Mouse (Mus musculus): ENCODE measurements around the gene Ubl3. TPM values are rescaled to one million over a fixed set of nuclear protein-coding genes. Genes with fewer than 3 reads are reported as not detected.
A peak's percentile ranks its signal among the peaks of the same experiment; 100 is the strongest.

The Ubl3 gene
- total RNA-seq, 2 experiments from 2014 or later: 145 to 188 TPM

DNA sequence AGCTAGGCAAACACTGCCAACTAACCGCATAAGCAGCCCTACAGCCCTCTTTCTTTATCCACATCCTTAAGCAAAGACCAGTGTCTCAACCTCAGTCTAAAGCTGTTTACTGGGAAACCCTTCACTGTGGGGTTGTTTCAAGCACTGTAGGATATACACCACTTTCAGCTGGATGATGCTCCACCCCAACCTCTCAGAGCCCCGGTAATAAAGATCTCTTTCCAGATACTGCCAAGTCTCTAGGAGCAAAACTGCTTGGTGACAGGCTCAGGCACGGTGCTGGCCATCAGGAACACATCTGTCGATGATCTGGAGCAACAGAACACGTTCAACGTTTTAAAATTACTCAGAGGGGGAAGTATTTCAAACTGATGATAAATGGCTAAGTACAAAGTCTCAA, 25.0 kb downstream of the Ubl3 start:
- DNase-seq: no peak

DNA sequence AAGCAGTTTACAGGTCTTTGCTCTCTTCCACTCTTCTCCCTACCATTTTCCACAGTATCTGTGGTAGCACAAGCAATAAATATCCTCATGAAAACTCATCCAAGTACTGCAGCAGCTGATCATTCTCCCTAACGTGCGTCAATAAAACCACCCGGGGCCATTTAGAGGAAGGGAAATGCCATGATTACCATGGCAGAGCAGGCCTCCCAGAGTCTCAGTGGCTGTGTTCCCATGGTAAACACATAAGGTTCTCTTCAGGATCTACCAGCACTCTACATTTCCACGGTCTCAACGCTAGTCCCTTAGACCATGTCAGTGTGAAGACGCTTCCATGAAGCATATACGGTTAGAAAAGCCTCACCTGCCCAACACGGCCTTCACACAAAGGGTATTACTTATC, 26.0 kb downstream of the Ubl3 start:
- no peak for DNase-seq

DNA sequence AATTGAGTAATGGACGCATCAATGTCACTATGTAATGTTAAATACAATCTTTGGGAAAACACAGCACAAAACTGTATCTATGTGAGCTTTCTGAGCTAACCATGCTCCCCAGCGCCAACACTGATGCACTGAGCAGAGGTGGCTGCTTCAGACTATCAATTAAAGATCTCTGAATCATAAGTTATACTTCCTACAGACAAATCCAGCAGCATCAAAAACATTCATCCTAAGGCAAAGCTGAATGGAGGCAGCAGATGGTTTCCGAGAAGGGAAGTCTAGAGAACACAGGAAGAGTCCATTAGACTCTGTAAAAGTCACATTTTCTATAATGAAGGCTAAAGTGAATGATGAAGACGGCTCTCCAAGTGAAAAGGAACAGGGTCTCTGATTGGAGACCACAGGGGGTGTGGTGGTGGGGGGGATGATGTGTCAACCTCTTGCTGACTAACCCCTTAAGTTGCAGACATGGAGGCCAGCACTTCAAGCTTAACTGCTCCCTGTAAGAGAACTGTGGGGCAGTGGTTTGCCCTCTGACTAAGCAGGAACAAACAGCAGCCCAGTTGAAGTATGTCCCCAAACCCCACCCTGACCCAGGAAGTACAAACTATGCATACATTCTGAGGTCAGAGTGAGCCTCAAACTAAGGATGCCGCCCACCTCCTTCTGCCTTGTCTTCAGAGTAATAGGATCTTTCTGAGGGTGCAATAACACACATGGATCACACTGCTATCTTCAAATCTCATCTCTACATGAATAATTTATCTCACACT, 29.2 kb downstream of the Ubl3 start:
- DNase-seq: no peak

DNA sequence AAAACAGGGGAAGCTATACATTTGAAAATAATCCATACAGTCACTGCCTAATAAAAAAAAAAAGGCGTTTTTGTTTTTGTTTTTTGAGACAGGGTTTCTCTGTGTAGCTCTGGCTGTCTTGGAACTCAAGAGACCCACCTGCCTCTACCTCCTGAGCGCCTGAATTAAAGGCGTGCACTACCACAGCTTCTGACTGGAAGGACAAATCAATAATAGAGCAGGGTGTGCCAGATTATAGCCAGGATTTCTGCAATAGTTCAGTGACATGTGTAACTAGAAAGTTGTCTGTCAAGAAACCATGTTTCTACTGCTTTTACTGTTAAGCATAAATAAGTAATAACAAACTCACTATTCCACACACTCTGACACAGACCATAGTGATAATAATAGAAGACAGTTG, 30.2 kb downstream of the Ubl3 start:
- DNase-seq: no peak

- no peak for DNase-seq
These were observed 35.1 kb downstream of the Ubl3 start for GRCm38 (mm10) chr5:148517445-148517844.

DNA sequence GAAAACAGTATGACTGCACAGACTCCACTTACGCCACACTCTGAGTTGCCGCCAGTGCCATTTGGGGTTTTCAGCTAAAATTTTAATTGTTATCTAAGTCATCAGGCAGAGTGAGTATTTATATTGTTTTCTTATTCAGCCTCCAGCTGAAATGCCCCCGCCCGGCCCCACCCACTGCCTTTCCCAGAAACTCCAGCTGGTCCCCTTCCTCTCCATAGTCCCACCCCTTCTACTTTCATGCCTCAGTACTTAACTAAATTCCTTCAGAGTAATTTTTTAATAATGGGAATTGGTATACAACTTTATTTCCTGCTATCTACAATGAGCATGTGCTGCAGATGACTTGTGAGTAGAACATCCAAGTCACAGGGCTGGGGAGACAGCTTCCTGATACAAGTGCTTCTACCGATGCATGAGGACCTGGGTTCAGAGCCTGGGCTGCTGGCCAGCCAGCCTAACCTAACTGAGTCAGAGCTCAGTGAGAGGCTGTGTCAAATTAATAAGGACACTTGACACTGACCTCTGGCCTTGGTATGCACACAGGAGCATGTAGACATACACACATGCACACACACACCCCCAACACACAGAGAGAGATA, 40.4 kb downstream of the Ubl3 start:
- peak; percentile 40 to 61 for DNase-seq

- no peak for DNase-seq
These were observed 42.3 kb downstream of the Ubl3 start for GRCm38 (mm10) chr5:148510265-148510664.

DNA sequence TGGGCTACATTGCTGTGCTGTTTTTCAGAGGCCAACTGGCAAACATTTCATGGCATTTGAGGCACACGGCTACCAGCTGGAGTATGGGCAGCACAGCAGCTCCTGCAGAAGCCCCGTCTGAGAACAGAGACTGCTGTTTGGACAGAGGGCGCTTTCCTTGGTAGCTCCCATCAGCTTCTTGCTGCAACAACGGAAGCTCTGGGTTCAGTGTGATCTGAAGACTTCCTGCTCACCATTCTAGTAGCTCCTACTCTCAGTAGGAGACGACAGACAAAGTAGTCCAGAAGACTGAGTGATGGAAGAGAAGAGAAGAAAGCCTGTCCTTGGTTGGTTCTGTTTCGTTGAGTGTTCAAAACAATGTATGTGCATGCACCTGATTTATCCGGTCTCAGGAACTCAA, 42.9 kb downstream of the Ubl3 start:
- no peak for DNase-seq

DNA sequence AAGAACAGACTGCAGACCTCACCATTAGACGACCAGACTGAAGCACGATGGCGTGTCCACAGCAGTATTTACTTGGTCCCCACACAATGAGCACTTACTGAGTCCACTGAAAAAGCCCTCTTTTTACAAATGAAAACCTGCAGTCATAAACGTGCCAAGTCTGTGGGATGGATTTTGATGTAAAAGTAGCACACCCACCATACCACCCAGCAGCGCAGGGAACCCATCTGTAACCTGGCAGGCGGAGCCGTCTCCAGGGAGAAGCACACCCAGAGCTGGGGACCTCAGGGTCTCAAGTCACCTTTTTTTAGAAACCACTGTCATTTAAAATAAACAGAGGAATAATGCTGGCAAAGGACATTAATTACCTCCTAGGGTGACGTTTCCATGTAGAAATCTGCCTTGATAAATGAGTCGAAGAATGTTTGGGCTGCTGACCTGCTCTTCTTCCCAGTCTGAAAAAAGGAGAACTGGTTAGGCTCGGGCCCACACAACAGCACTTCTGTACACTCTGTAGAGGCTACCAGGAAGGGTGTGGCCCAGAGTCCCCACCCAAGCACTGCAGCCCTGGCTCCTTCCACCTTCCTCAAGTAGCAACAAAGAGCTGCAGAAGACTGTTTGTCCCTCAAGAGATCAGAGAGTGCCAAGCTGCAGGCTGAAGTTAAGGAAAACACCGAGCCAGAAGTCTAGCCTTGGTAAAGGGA, 43.5 kb downstream of the Ubl3 start:
- no peak for DNase-seq

- no peak for DNase-seq
These were observed 47.2 kb downstream of the Ubl3 start for GRCm38 (mm10) chr5:148505381-148505780.

- DNase-seq: no peak
These were observed 50.4 kb downstream of the Ubl3 start for GRCm38 (mm10) chr5:148502237-148502636.

GRCm38 (mm10) chr5:148501228-148501957, 51.2 kb downstream of the Ubl3 start:
- no peak for DNase-seq

DNA sequence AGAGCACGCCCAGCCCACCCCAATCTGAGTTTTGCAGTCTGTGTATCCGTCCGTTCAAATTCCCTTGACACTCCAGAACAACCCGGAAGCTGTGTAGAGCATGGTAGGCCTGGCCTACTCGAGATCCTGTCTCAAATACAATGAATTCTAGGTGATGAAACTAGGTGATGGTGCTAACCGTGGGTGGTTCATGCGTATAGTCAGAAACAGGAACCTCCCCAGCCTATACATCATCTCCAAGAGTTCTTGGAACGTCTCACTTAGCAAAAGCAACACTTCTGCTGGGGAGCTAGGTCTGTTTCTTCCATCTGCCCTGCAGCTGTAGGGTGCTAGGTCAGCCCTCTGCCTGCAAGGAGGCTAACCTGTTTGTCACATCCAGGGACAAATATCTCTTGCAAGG, 52.1 kb downstream of the Ubl3 start:
- DNase-seq: no peak

GRCm38 (mm10) chr5:148499616-148500015, 53.0 kb downstream of the Ubl3 start:
- no peak for DNase-seq

GRCm38 (mm10) chr5:148495991-148496390, 56.6 kb downstream of the Ubl3 start:
- DNase-seq: no peak

DNA sequence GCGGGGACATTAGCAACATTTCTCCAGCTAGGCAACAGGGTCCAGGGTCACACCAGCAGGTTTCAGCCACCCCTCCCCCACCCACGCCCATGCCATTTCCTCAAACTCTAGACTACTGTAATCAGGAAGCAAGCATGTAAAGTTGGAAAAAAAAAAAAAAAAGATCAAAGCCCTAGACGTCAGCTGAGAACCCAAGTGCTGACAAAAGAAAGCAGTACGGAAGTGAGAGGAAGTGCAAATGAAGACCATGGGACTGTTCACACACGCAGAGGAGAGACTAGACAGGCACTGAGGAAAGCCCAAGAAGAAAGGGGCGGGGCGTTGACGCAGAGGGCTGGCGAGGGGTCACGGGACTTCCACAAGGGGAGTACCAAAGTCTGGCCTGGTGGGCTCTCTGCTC, 57.4 kb downstream of the Ubl3 start:
- DNase-seq: no peak

- DNase-seq: no peak
These were observed 58.3 kb downstream of the Ubl3 start for GRCm38 (mm10) chr5:148494249-148494648.

GRCm38 (mm10) chr5:148493025-148493424, 59.6 kb downstream of the Ubl3 start:
- no peak for DNase-seq

GRCm38 (mm10) chr5:148490391-148490790, 62.2 kb downstream of the Ubl3 start:
- DNase-seq: no peak

DNA sequence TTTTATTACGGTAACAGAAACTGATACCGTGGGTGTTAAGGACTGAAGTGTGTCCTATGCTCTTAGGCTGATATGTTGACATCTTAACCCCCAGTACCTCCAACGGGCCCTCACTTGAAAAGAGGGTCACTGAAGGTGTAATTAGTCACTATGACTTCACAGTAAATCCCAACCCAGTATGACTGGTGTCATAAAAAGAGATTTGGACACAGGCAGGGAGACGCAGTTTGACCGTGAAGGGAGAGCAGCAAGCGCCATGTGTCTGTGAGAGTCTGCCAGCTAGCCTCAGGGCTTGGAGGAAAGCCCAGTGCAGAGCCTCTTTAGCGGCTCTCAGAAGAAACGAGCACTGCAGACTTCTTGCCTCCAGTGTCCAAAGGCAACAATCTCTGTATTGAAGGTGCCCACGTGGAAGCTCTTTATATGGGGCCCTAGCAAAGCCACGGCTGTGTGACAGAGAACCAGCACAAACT, 62.8 kb downstream of the Ubl3 start:
- peak; percentile 64 to 70 for DNase-seq

- peak; percentile 25 to 37 for DNase-seq
These were observed 63.5 kb downstream of the Ubl3 start for GRCm38 (mm10) chr5:148488891-148489723.

- DNase-seq: no peak
These were observed 66.4 kb downstream of the Ubl3 start for GRCm38 (mm10) chr5:148486202-148486601.

Measured in adrenal gland, postnatal 36 days (tissue).